Mouse (Mus musculus) limb, embryonic 10.5 days (tissue): Measurements from ENCODE around the gene Tap2. TPM values are rescaled to one million over a fixed set of nuclear protein-coding genes. Genes with fewer than 3 reads are reported as not detected.
A peak's percentile ranks its signal among the peaks of the same experiment; 100 is the strongest.

Experiments
- DNase-seq: peaks from one replicate; pipeline ENCODE4 v3.0.0-alpha.2; 2017; ENCODE audit warnings: low spot score
- H3K27ac ChIP-seq: fragments of 300-500 bp; sonication (generic); 2 replicates; pipeline ENCODE4 v1.5.1; 2016; ENCODE audit warnings: mild to moderate bottlenecking
- H3K27me3 ChIP-seq: fragments of 300-500 bp; sonication (generic); 2 replicates; pipeline ENCODE4 v1.6.1; 2016; ENCODE audit warnings: low read depth, mild to moderate bottlenecking; ENCODE audit not compliant: poor library complexity, severe bottlenecking
- H3K36me3 ChIP-seq: fragments of 300-500 bp; sonication (generic); 2 replicates; pipeline ENCODE4 v1.6.1; 2016; ENCODE audit warnings: mild to moderate bottlenecking, moderate library complexity
- H3K4me1 ChIP-seq: fragments of 300-500 bp; sonication (generic); 2 replicates; pipeline ENCODE4 v1.6.1; 2016
- H3K4me3 ChIP-seq: fragments of 300-500 bp; sonication (generic); 2 replicates; pipeline ENCODE4 v1.5.1; 2016; ENCODE audit warnings: mild to moderate bottlenecking, moderate library complexity
- H3K9me3 ChIP-seq: fragments of 300-500 bp; sonication (generic); replicated peaks from 2 replicates; pipeline ENCODE4 v1.6.1; 2016; ENCODE audit warnings: mild to moderate bottlenecking
- WGBS: fragments of 180-500 bp; shearing (Covaris S2); methylation state at CpG from one replicate; pipeline ENCODE4 v1.1.7; 2016; 5-methylcytosine and 5-hydroxymethylcytosine counted together
- polyA plus RNA-seq: library from polyadenylated mRNA; unstranded; fragments of >200 nt; fragmentation: Nextera tagmentation; extraction: Ambion mirVana; gene quantifications from 2 replicates; pipeline ENCODE4 v1.2.1, GENCODE M21; 2016

The Tap2 gene
- polyA plus RNA-seq: 0.49 and 0.61 TPM in 2 replicates

DNA sequence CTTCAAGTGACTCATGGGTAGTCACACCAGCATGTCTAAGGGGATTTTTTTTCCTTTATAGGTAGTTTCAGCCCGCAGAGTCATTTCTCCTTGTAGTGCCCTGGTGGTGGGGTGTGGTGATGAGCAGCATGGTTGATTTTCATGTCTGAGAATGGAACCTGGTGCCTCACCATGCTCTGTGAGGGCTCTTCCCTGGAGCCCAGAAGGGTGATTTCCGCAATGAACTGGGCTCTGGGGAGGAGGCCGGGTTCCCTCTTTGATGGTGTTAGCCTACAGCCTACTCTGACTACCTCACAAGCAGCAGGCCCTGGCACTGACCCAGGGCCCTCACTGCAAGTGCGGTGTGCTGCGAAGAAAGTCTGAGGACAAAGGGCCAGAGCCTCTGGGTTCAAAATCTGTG is at the start of gene Tap2:
Gene Tap2, plus strand, starts transcription at position 84 of the 400 bp plus-strand sequence.
- no peak for DNase-seq
- Histone ChIP-seq H3K4me3 (peak within 1 kb of the TSS; percentile 72), H3K27me3 (peaks cover 88% of the 10 kb centered on the region), H3K4me1 (peaks cover 16% of the 10 kb centered on the region), H3K9me3 (no peaks in the 10 kb centered on the region), H3K36me3 (no peaks in the 10 kb centered on the region), H3K27ac (peak within 1 kb of the TSS; percentile 34; the same call in 1 of the 2 replicates)
- 73% methylated on average over 5 of the region's 5 CpGs for WGBS

DNA sequence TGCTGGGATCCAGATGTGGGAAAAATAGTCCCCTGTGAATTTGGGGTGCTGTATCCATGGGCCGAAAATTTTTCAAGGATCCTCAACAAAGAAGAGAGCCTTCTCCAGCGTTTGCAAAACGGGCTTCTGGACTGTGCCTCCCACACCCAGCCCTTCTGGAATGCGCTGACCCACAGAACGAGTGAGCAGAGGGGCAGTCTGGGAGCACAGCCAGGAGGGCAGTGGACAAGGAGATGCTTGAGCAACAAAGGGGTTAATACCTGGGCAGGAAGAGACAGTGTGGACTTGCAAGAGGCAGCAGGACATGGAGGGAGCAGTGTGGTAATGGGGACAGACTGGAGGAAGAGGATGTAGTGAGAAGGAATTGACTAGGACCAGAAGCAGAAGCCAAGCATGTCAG is 47.8 kb upstream of the Tap2 start:
- WGBS: 61% methylated on average over 5 of the region's 5 CpGs
- H3K4me3 ChIP-seq: no peak overlapping the region
- peaks cover 7% of the 10 kb centered on the region; the same call in 1 of the 2 replicates for H3K27me3 ChIP-seq
- H3K27ac ChIP-seq: no peak overlapping the region
- H3K36me3 ChIP-seq: no peaks in the 10 kb centered on the region
- H3K4me1 ChIP-seq: no peaks in the 10 kb centered on the region
- no peak for DNase-seq
- no peaks in the 10 kb centered on the region for H3K9me3 ChIP-seq

DNA sequence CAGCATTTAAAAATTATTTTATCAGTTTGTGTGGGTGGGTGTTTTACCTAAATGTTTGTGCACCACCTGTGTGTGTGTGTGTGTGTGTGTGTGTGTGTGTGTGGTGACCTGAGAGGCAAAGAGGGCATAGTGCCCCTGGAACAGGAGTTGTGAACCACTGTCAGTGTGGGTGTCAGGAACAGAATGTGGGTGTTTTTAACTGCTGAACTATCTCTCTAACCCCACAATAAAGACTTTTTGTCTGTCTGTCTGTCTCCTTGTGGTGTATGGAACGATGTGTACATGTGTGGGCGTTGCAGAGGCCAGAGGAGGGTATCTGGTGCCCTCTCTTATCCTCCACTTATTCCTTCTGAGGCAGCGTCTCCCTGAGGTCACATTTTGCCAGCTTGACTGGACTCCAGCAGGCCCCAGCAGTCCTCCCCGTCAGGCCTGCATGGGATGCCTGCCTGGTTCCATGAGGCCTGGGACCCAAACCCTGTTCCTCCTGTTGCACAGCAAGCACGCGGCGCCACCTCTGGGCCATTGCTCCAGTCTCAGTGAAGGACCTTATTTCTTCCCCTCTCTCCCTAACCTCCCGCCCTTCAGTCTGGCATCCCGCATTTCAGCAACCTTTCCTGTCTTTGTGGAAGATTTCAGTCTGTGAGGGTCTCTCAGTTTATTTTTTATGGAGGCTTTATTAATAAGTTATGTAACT is 39.0 kb upstream of the Tap2 start:
- Histone ChIP-seq H3K27me3 (no peaks in the 10 kb centered on the region), H3K4me1 (no peaks in the 10 kb centered on the region), H3K9me3 (no peaks in the 10 kb centered on the region), H3K4me3 (no peak overlapping the region), H3K36me3 (no peaks in the 10 kb centered on the region), H3K27ac (no peak overlapping the region)
- DNase-seq: no peak
- WGBS: 45% methylated on average over 9 of the region's 9 CpGs

GRCm38 (mm10) chr17:34165033-34165730 is 38.1 kb upstream of the Tap2 start:
- no peaks in the 10 kb centered on the region for H3K36me3 ChIP-seq
- no peak for DNase-seq
- H3K27me3 ChIP-seq: no peaks in the 10 kb centered on the region
- H3K27ac ChIP-seq: no peak overlapping the region
- H3K9me3 ChIP-seq: no peaks in the 10 kb centered on the region
- no peak overlapping the region for H3K4me3 ChIP-seq
- 78% methylated on average over 6 of the region's 6 CpGs for WGBS
- H3K4me1 ChIP-seq: no peaks in the 10 kb centered on the region

- no peak for DNase-seq
- H3K4me1 ChIP-seq: no peaks in the 10 kb centered on the region
- H3K4me3 ChIP-seq: no peak overlapping the region
- WGBS: 4% methylated on average over 2 of the region's 2 CpGs
- no peaks in the 10 kb centered on the region for H3K9me3 ChIP-seq
- H3K27me3 ChIP-seq: no peaks in the 10 kb centered on the region; the same call in 1 of the 2 replicates
- no peak overlapping the region for H3K27ac ChIP-seq
- H3K36me3 ChIP-seq: no peaks in the 10 kb centered on the region
These were observed 34.0 kb upstream of the Tap2 start for GRCm38 (mm10) chr17:34169279-34169678.

DNA sequence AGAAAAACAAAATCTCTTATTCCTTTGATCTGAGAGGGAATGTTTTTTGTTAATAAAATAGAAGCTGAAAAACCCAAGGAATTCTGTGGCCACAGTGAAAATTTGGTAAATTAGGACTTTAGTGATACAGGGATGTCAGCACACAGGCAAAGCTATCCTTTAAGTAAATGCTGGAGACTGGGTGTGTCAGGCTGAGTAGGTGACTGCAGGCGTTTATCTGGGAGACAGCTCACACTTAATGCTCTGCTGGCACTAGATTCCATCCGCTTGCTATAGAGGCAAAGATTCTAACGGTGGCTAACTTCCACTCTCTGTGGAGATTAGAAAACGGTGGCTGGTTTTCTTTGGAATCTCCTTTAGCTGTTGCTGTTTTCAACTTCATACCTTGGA is 32.8 kb upstream of the Tap2 start:
- Histone ChIP-seq H3K27me3 (no peaks in the 10 kb centered on the region; the same call in 1 of the 2 replicates), H3K4me3 (no peak overlapping the region), H3K4me1 (no peaks in the 10 kb centered on the region), H3K36me3 (no peaks in the 10 kb centered on the region), H3K9me3 (no peaks in the 10 kb centered on the region), H3K27ac (no peak overlapping the region)
- 33% methylated on average over 4 of the region's 4 CpGs for WGBS
- no peak for DNase-seq

DNA sequence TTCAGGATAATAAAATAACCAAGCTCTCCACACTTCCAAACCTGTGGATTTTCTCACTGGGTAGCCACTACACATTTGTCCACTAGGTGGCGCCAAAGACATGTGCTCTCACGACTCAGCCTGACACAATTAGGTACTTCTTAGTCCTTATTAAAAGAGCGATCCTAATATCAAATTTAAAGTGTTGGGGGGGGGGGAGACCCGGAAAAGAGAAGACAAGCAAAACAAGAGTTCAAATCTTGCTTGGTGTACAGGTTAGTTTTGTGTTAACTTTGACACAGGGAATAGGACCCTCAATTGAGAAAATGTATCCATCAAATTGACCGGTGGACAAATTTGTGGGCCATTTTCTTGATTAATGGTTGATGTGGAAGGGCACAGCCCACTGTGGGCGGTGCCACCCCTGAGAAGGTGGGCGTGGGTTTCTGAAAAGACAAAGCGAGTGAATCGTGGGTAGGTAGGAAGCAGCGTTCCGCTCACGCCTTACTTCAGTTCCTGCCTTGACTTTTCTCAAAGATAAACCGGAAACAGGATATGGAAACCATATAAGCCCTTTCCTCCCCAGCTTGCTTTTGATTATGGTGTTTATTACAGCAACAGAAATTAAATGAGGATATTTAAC is 32.3 kb upstream of the Tap2 start:
- H3K4me1 ChIP-seq: no peaks in the 10 kb centered on the region
- peak; percentile 84 for DNase-seq
- no peaks in the 10 kb centered on the region for H3K9me3 ChIP-seq
- no peaks in the 10 kb centered on the region for H3K36me3 ChIP-seq
- 44% methylated on average over 13 of the region's 13 CpGs for WGBS
- no peaks in the 10 kb centered on the region; the same call in 1 of the 2 replicates for H3K27me3 ChIP-seq
- H3K27ac ChIP-seq: no peak overlapping the region
- H3K4me3 ChIP-seq: no peak overlapping the region

DNA sequence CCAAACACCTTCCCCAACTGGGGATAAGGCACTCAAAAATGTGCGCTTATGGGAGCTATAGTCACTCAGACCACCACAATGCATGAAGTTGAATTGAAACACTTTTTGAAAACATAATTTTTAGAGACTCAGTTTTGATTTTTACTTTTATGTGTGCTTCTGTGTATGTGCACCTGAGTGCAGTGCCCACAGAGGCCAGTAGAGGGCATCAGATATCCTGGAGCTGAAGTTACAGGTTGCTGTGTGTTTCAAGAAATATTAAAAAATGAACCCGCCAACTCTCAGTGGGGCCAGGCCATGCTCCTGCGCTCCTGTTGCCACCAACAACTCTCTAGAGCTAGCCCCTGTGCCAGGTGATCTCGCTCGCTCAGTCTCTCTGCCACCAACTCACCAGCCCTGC is 30.8 kb upstream of the Tap2 start:
- 94% methylated on average over 5 of the region's 5 CpGs for WGBS
- no peak overlapping the region for H3K4me3 ChIP-seq
- H3K27me3 ChIP-seq: no peaks in the 10 kb centered on the region; the same call in 1 of the 2 replicates
- no peaks in the 10 kb centered on the region for H3K36me3 ChIP-seq
- no peaks in the 10 kb centered on the region; the same call in 1 of the 2 replicates for H3K9me3 ChIP-seq
- H3K27ac ChIP-seq: no peak overlapping the region
- DNase-seq: no peak
- no peaks in the 10 kb centered on the region for H3K4me1 ChIP-seq

- H3K27me3 ChIP-seq: no peaks in the 10 kb centered on the region; the same call in 1 of the 2 replicates
- H3K4me1 ChIP-seq: no peaks in the 10 kb centered on the region
- no peak overlapping the region for H3K4me3 ChIP-seq
- H3K27ac ChIP-seq: no peak overlapping the region
- DNase-seq: no peak
- 72% methylated on average over 1 of the region's 1 CpGs for WGBS
- H3K36me3 ChIP-seq: no peaks in the 10 kb centered on the region
- H3K9me3 ChIP-seq: no peaks in the 10 kb centered on the region; the same call in 1 of the 2 replicates
These were observed 29.3 kb upstream of the Tap2 start for GRCm38 (mm10) chr17:34174075-34174474.

DNA sequence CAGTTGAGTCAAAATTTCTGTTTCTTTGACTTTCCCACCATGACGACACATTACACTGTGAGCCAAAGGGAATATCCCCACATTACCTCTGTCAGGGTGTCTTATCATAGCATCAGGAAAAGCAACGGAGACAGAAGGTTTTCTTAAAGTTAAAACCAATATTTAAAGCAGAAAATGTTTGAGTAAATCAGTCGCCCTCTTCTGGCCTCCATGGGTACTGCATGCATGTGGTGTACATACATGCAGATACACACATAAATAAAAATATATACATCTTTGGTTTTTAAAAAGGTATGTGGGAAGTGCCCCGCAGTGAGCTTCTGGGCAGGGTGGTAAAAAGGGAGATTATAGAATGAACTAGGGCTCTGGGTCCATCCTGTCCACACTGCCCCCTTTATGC is 26.1 kb upstream of the Tap2 start:
- Histone ChIP-seq H3K36me3 (no peaks in the 10 kb centered on the region), H3K4me1 (no peaks in the 10 kb centered on the region), H3K27ac (no peak overlapping the region), H3K27me3 (no peaks in the 10 kb centered on the region; the same call in 1 of the 2 replicates), H3K4me3 (no peak overlapping the region), H3K9me3 (no peaks in the 10 kb centered on the region; the same call in 1 of the 2 replicates)
- DNase-seq: no peak
- WGBS: 74% methylated on average over 4 of the region's 4 CpGs

- no peaks in the 10 kb centered on the region; the same call in 1 of the 2 replicates for H3K9me3 ChIP-seq
- WGBS: 63% methylated on average over 6 of the region's 6 CpGs
- no peaks in the 10 kb centered on the region for H3K36me3 ChIP-seq
These were observed 24.3 kb upstream of the Tap2 start for GRCm38 (mm10) chr17:34179019-34179418.

GRCm38 (mm10) chr17:34179913-34180859 is 23.1 kb upstream of the Tap2 start:
- Histone ChIP-seq H3K4me1 (no peaks in the 10 kb centered on the region), H3K9me3 (no peaks in the 10 kb centered on the region; the same call in 1 of the 2 replicates), H3K27me3 (peaks cover 24% of the 10 kb centered on the region), H3K4me3 (no peak overlapping the region), H3K36me3 (no peaks in the 10 kb centered on the region), H3K27ac (no peak overlapping the region)
- whole genome bisulfite sequencing: 77% methylated on average over 13 of the region's 13 CpGs
- no peak for DNase-seq

More at GRCm38 (mm10) chr17:34179019-34179418, 24.3 kb upstream of the Tap2 start:
- Histone ChIP-seq H3K27me3 (peaks cover 12% of the 10 kb centered on the region), H3K4me1 (no peaks in the 10 kb centered on the region), H3K27ac (no peak overlapping the region), H3K4me3 (no peak overlapping the region)
- DNase-seq: no peak
